Mouse (Mus musculus): ENCODE results near the gene Rdh5.

Gene Rdh5

GRCm38 (mm10) chr10:128922822-128923012 is at the start of gene Rdh5:
Rdh5 (minus strand) TSS chr10:128922888.
- no peak for DNase-seq (ENCODE audit: low spot score in 2 of 2)

GRCm38 (mm10) chr10:128970740-128971250 is 48.1 kb upstream of the Rdh5 start:
- DNase-seq (ENCODE audit: low spot score in 2 of 2): no peak

GRCm38 (mm10) chr10:128968341-128968749 is 45.7 kb upstream of the Rdh5 start:
- DNase-seq (ENCODE audit: low spot score in 2 of 2): no peak

GRCm38 (mm10) chr10:128965871-128966270 is 43.2 kb upstream of the Rdh5 start:
- no peak for DNase-seq (ENCODE audit: low spot score in 2 of 2)

- DNase-seq (ENCODE audit: low spot score in 2 of 2): no peak
These were observed 42.3 kb upstream of the Rdh5 start for GRCm38 (mm10) chr10:128964961-128965360.

- no peak for DNase-seq (ENCODE audit: low spot score in 2 of 2)
These were observed 38.2 kb upstream of the Rdh5 start, which contains the start of gene Mettl7b for GRCm38 (mm10) chr10:128960590-128961584. Mettl7b (minus strand) TSS chr10:128960988.

- DNase-seq (ENCODE audit: low spot score in 2 of 2): no peak
These were observed 37.5 kb upstream of the Rdh5 start for GRCm38 (mm10) chr10:128960142-128960541.

GRCm38 (mm10) chr10:128958340-128958739 is 35.7 kb upstream of the Rdh5 start:
- no peak for DNase-seq (ENCODE audit: low spot score in 2 of 2)

- DNase-seq (ENCODE audit: low spot score in 2 of 2): no peak
These were observed 27.7 kb upstream of the Rdh5 start for GRCm38 (mm10) chr10:128950208-128950887.

- no peak for DNase-seq (ENCODE audit: low spot score in 2 of 2)
These were observed 24.8 kb upstream of the Rdh5 start for GRCm38 (mm10) chr10:128947496-128947895.

GRCm38 (mm10) chr10:128945675-128946074 is 23.0 kb upstream of the Rdh5 start:
- no peak for DNase-seq (ENCODE audit: low spot score in 2 of 2)

GRCm38 (mm10) chr10:128940475-128941061 is 17.9 kb upstream of the Rdh5 start:
- no peak for DNase-seq (ENCODE audit: low spot score in 2 of 2)

GRCm38 (mm10) chr10:128938974-128939373 is 16.3 kb upstream of the Rdh5 start:
- DNase-seq (ENCODE audit: low spot score in 2 of 2): no peak

- no peak for DNase-seq (ENCODE audit: low spot score in 2 of 2)
These were observed 15.8 kb upstream of the Rdh5 start for GRCm38 (mm10) chr10:128938457-128938856.

GRCm38 (mm10) chr10:128937756-128938390 is 15.2 kb upstream of the Rdh5 start:
- DNase-seq (ENCODE audit: low spot score in 2 of 2): no peak

GRCm38 (mm10) chr10:128935826-128936440 is 13.2 kb upstream of the Rdh5 start:
- no peak for DNase-seq (ENCODE audit: low spot score in 2 of 2)

GRCm38 (mm10) chr10:128934997-128935787 is 12.5 kb upstream of the Rdh5 start:
- no peak for DNase-seq (ENCODE audit: low spot score in 2 of 2)

- DNase-seq (ENCODE audit: low spot score in 2 of 2): no peak
These were observed 11.5 kb upstream of the Rdh5 start for GRCm38 (mm10) chr10:128933976-128934721.

GRCm38 (mm10) chr10:128933574-128933973 is 10.9 kb upstream of the Rdh5 start, which contains the start of gene Itga7:
Itga7 (plus strand) TSS chr10:128933818.
- no peak for DNase-seq (ENCODE audit: low spot score in 2 of 2)

- DNase-seq (ENCODE audit: low spot score in 2 of 2): no peak
These were observed 8.8 kb upstream of the Rdh5 start for GRCm38 (mm10) chr10:128931441-128931840.
